Mouse (Mus musculus) olfactory bulb, adult 2 months (tissue): ENCODE results near the gene Mvp.

Experiments used
- CTCF ChIP-seq: fragments of 200-500 bp; IDR thresholded peaks from 2 replicates; pipeline ENCODE4 v1.5.1; 2012; ENCODE audit warnings: low read depth, mild to moderate bottlenecking, low read length, moderate library complexity; ENCODE audit not compliant: insufficient read depth
- POLR2A ChIP-seq: fragments of 200-500 bp; IDR thresholded peaks from 2 replicates; pipeline ENCODE4 v1.6.1; 2012; ENCODE audit warnings: mild to moderate bottlenecking, low read depth, low read length, moderate library complexity; ENCODE audit not compliant: insufficient read depth

DNA sequence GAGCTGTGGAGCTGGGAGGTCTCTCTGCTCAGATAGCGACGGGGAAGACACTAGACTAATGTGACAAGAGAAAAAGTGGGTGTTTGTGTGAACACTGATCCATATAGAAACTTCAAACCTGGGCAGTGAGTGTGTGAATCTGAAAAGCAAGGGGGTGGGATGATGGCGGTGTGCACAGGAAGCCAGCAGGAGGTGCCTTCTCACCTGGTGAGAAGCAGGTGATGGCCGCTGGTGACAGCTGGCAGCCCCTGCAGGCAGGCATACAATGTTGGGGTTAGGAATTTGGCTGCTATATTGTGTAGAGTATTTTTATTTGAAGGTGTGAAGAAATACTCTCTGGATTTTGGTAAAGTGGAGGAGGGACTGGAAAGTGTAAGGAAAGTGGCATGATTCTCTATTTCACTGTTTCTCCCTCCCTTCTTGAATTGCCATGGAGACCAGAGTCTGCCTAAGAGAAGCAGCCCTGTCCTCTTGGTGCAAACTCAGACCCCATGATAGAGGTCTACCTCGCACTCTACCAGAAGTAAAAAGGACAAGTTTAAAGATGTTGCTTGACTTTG is 40.7 kb upstream of the Mvp start:
- TF ChIP-seq CTCF: no peak
- no peak for TF ChIP-seq POLR2A
